Mouse (Mus musculus): ENCODE data around the gene Rad23b. TPM values are rescaled to one million over a fixed set of nuclear protein-coding genes. Genes with fewer than 3 reads are reported as not detected.
A peak's percentile ranks its signal among the peaks of the same experiment; 100 is the strongest.

The Rad23b gene
- polyA plus RNA-seq, 1 experiment, result not detected

GRCm38 (mm10) chr4:55350219-55350931 lies 532 bp downstream of the Rad23b start:
- TF ChIP-seq POLR2A (IDR thresholded peaks at IDR 0.05; ENCODE audit: insufficient read depth, low read depth, low read length), result no peak
- TF ChIP-seq CTCF (IDR thresholded peaks at IDR 0.05; ENCODE audit: insufficient read depth, low read depth, low read length), result 0 out of 2 replicates have a peak, but pooled peaks have one; percentile 14
- under 1% methylated on average over 63 of the region's 66 CpGs for WGBS

GRCm38 (mm10) chr4:55351037-55351436 lies 1.2 kb downstream of the Rad23b start:
- Histone ChIP-seq H3K4me3 (ENCODE audit: insufficient read depth, low read depth, low read length) (peak overlapping the region; percentile 81), H3K27ac (ENCODE audit: insufficient read depth, low read depth, low read length) (no peak overlapping the region), H3K4me1 (ENCODE audit: control insufficient read depth, insufficient read depth, low read length) (peaks cover 2% of the 10 kb centered on the region; the same call in 1 of the 2 replicates)
- no peak for TF ChIP-seq POLR2A (IDR thresholded peaks at IDR 0.05; ENCODE audit: insufficient read depth, low read depth, low read length)
- no peak for TF ChIP-seq CTCF (IDR thresholded peaks at IDR 0.05; ENCODE audit: insufficient read depth, low read depth, low read length)
- WGBS, result 10% methylated on average over 12 of the region's 12 CpGs

More at GRCm38 (mm10) chr4:55350219-55350931, 532 bp downstream of the Rad23b start:
- peaks cover 2% of the 10 kb centered on the region; the same call in 1 of the 2 replicates for H3K4me1 ChIP-seq (ENCODE audit: control insufficient read depth, insufficient read depth, low read length)
- peak overlapping the region; percentile 81 for H3K4me3 ChIP-seq (ENCODE audit: insufficient read depth, low read depth, low read length)
- peak overlapping the region; percentile 77 for H3K27ac ChIP-seq (ENCODE audit: insufficient read depth, low read depth, low read length)

GRCm38 (mm10) chr4:55351860-55352259 lies 2.0 kb downstream of the Rad23b start:
- Histone ChIP-seq H3K4me3 (ENCODE audit: insufficient read depth, low read depth, low read length) (no peak overlapping the region), H3K4me1 (ENCODE audit: control insufficient read depth, insufficient read depth, low read length) (peaks cover 2% of the 10 kb centered on the region; the same call in 1 of the 2 replicates), H3K27ac (ENCODE audit: insufficient read depth, low read depth, low read length) (no peak overlapping the region)
- TF ChIP-seq POLR2A (IDR thresholded peaks at IDR 0.05; ENCODE audit: insufficient read depth, low read depth, low read length), result no peak
- no peak for TF ChIP-seq CTCF (IDR thresholded peaks at IDR 0.05; ENCODE audit: insufficient read depth, low read depth, low read length)

GRCm38 (mm10) chr4:55354038-55354437 lies 4.2 kb downstream of the Rad23b start:
- Histone ChIP-seq H3K4me3 (ENCODE audit: insufficient read depth, low read depth, low read length) (no peak overlapping the region), H3K27ac (ENCODE audit: insufficient read depth, low read depth, low read length) (no peak overlapping the region), H3K4me1 (ENCODE audit: control insufficient read depth, insufficient read depth, low read length) (peaks cover 2% of the 10 kb centered on the region; the same call in 1 of the 2 replicates)
- TF ChIP-seq POLR2A (IDR thresholded peaks at IDR 0.05; ENCODE audit: insufficient read depth, low read depth, low read length) (no peak), CTCF (IDR thresholded peaks at IDR 0.05; ENCODE audit: insufficient read depth, low read depth, low read length) (no peak)
- WGBS, result 93% methylated on average over 1 of the region's 1 CpGs

GRCm38 (mm10) chr4:55355845-55356244 lies 6.0 kb downstream of the Rad23b start:
- 97% methylated on average over 1 of the region's 1 CpGs for WGBS
- peaks cover 2% of the 10 kb centered on the region; the same call in 1 of the 2 replicates for H3K4me1 ChIP-seq (ENCODE audit: control insufficient read depth, insufficient read depth, low read length)
- no peak overlapping the region for H3K4me3 ChIP-seq (ENCODE audit: insufficient read depth, low read depth, low read length)
- no peak for TF ChIP-seq POLR2A (IDR thresholded peaks at IDR 0.05; ENCODE audit: insufficient read depth, low read depth, low read length)
- TF ChIP-seq CTCF (IDR thresholded peaks at IDR 0.05; ENCODE audit: insufficient read depth, low read depth, low read length), result no peak
- H3K27ac ChIP-seq (ENCODE audit: insufficient read depth, low read depth, low read length), result no peak overlapping the region

GRCm38 (mm10) chr4:55356726-55357125 lies 6.9 kb downstream of the Rad23b start:
- TF ChIP-seq POLR2A (IDR thresholded peaks at IDR 0.05; ENCODE audit: insufficient read depth, low read depth, low read length) (no peak), CTCF (IDR thresholded peaks at IDR 0.05; ENCODE audit: insufficient read depth, low read depth, low read length) (no peak)
- WGBS, result 92% methylated on average over 3 of the region's 3 CpGs
- Histone ChIP-seq H3K4me1 (ENCODE audit: control insufficient read depth, insufficient read depth, low read length) (peaks cover 2% of the 10 kb centered on the region; the same call in 1 of the 2 replicates), H3K4me3 (ENCODE audit: insufficient read depth, low read depth, low read length) (no peak overlapping the region), H3K27ac (ENCODE audit: insufficient read depth, low read depth, low read length) (no peak overlapping the region)

GRCm38 (mm10) chr4:55363866-55364265 lies 14.0 kb downstream of the Rad23b start:
- Histone ChIP-seq H3K4me1 (ENCODE audit: control insufficient read depth, insufficient read depth, low read length) (no peaks in the 10 kb centered on the region), H3K27ac (ENCODE audit: insufficient read depth, low read depth, low read length) (no peak overlapping the region), H3K4me3 (ENCODE audit: insufficient read depth, low read depth, low read length) (no peak overlapping the region)
- WGBS, result 93% methylated on average over 4 of the region's 4 CpGs
- no peak for TF ChIP-seq CTCF (IDR thresholded peaks at IDR 0.05; ENCODE audit: insufficient read depth, low read depth, low read length)
- TF ChIP-seq POLR2A (IDR thresholded peaks at IDR 0.05; ENCODE audit: insufficient read depth, low read depth, low read length), result no peak

- H3K27ac ChIP-seq (ENCODE audit: insufficient read depth, low read depth, low read length), result no peak overlapping the region
- TF ChIP-seq CTCF (IDR thresholded peaks at IDR 0.05; ENCODE audit: insufficient read depth, low read depth, low read length) (no peak), POLR2A (IDR thresholded peaks at IDR 0.05; ENCODE audit: insufficient read depth, low read depth, low read length) (no peak)
- 94% methylated on average over 4 of the region's 4 CpGs for WGBS
- H3K4me3 ChIP-seq (ENCODE audit: insufficient read depth, low read depth, low read length), result no peak overlapping the region
- H3K4me1 ChIP-seq (ENCODE audit: control insufficient read depth, insufficient read depth, low read length), result no peaks in the 10 kb centered on the region
Measured at GRCm38 (mm10) chr4:55364374-55364773, 14.5 kb downstream of the Rad23b start.

GRCm38 (mm10) chr4:55366014-55366413 lies 16.2 kb downstream of the Rad23b start:
- TF ChIP-seq POLR2A (IDR thresholded peaks at IDR 0.05; ENCODE audit: insufficient read depth, low read depth, low read length) (no peak), CTCF (IDR thresholded peaks at IDR 0.05; ENCODE audit: insufficient read depth, low read depth, low read length) (no peak)
- H3K4me3 ChIP-seq (ENCODE audit: insufficient read depth, low read depth, low read length), result no peak overlapping the region
- no peak overlapping the region for H3K27ac ChIP-seq (ENCODE audit: insufficient read depth, low read depth, low read length)
- H3K4me1 ChIP-seq (ENCODE audit: control insufficient read depth, insufficient read depth, low read length), result no peaks in the 10 kb centered on the region
- 67% methylated on average over 1 of the region's 1 CpGs for WGBS
